Mouse (Mus musculus): ENCODE data around the gene Rmnd5b.

GRCm38 (mm10) chr11:51627425-51627824 is 8.3 kb downstream of the Rmnd5b start:
- TF ChIP-seq CTCF (IDR thresholded peaks at IDR 0.05; ENCODE audit: borderline replicate concordance, insufficient read depth, low read depth, low read length) (no peak), POLR2A (IDR thresholded peaks at IDR 0.05; ENCODE audit: borderline replicate concordance, insufficient read depth, low read length) (no peak)

Data from cerebellum, adult 2 months (tissue).